Mouse (Mus musculus) intestine, postnatal 0 days (tissue): ENCODE results near the gene Ugt1a9. TPM values are rescaled to one million over a fixed set of nuclear protein-coding genes. Genes with fewer than 3 reads are reported as not detected.

Experiments
- ATAC-seq: fragments of 200-750 bp; cut with Nextera tagmentation; 2 replicates; pipeline ENCODE4 v1.8.0; 2017; ENCODE audit warnings: mild to moderate bottlenecking, moderate TSS enrichment, moderate library complexity
- H3K27ac ChIP-seq: fragments of 300-500 bp; sonication (generic); 2 replicates; pipeline ENCODE4 v1.5.1; 2014; ENCODE audit warnings: mild to moderate bottlenecking, low read depth, low read length, moderate library complexity
- H3K27me3 ChIP-seq: fragments of 300-500 bp; sonication (generic); replicated peaks from 2 replicates; pipeline ENCODE4 v1.6.1; 2014; ENCODE audit warnings: low read length, mixed read lengths; ENCODE audit not compliant: control insufficient read depth, insufficient read depth
- H3K36me3 ChIP-seq: fragments of 300-500 bp; sonication (generic); 2 replicates; pipeline ENCODE4 v1.6.1; 2014; ENCODE audit warnings: mild to moderate bottlenecking, moderate library complexity; ENCODE audit not compliant: control insufficient read depth, insufficient read depth
- H3K4me1 ChIP-seq: fragments of 300-500 bp; sonication (generic); replicated peaks from 2 replicates; pipeline ENCODE4 v1.6.1; 2014; ENCODE audit warnings: antibody characterized with exemption, low read length, mixed read lengths; ENCODE audit not compliant: control insufficient read depth, insufficient read depth
- H3K4me2 ChIP-seq: fragments of 300-500 bp; sonication (generic); replicated peaks from 2 replicates; pipeline ENCODE4 v1.6.1; 2014; ENCODE audit warnings: low read depth, mild to moderate bottlenecking, moderate library complexity
- H3K4me3 ChIP-seq: fragments of 300-500 bp; sonication (generic); 2 replicates; pipeline ENCODE4 v1.5.1; 2014; ENCODE audit warnings: low read depth, low read length
- H3K9ac ChIP-seq: fragments of 300-500 bp; sonication (generic); 2 replicates; pipeline ENCODE4 v1.6.1; 2014; ENCODE audit warnings: mild to moderate bottlenecking, low read depth, low read length
- H3K9me3 ChIP-seq: fragments of 300-500 bp; sonication (generic); 2 replicates; pipeline ENCODE4 v1.6.1; 2016; ENCODE audit warnings: mixed run types; ENCODE audit not compliant: control insufficient read depth
- CTCF ChIP-seq: sonication (generic); IDR thresholded peaks from 2 replicates; pipeline ENCODE4 v1.5.1; 2016; ENCODE audit warnings: low read depth, mild to moderate bottlenecking, control low read depth, antibody characterized with exemption, moderate library complexity
- WGBS: fragments of 180-500 bp; shearing (Covaris S2); extraction: QIAGEN DNeasy Blood & Tissue Kit; methylation state at CpG from one replicate; pipeline ENCODE4 v1.1.7; 2014; 5-methylcytosine and 5-hydroxymethylcytosine counted together
- polyA plus RNA-seq: library from polyadenylated mRNA; unstranded; fragments of >200 nt; fragmentation: Nextera tagmentation; extraction: Ambion mirVana; gene quantifications from 2 replicates; pipeline ENCODE4 v1.2.1, GENCODE M21; 2015

Gene Ugt1a9
- polyA plus RNA-seq, 1 experiment from 2014 or later, result 38.4 TPM

GRCm38 (mm10) chr1:88225741-88226140 is 155.1 kb downstream of the Ugt1a9 start:
- ATAC-seq, result no peak
- peaks cover 33% of the 10 kb centered on the region for H3K9me3 ChIP-seq
- H3K27me3 ChIP-seq, result no peaks in the 10 kb centered on the region

GRCm38 (mm10) chr1:88226670-88227379 is 156.2 kb downstream of the Ugt1a9 start, which contains the start of gene Mroh2a:
Gene Mroh2a (plus strand): TSS chr1:88226986.
- no peak for ATAC-seq
- Histone ChIP-seq H3K27ac (no peak within 1 kb of the TSS), H3K9ac (no peak within 1 kb of the TSS), H3K4me1 (no peaks in the 10 kb centered on the region), H3K9me3 (peaks cover 43% of the 10 kb centered on the region), H3K27me3 (no peaks in the 10 kb centered on the region), H3K4me3 (no peak within 1 kb of the TSS), H3K36me3 (no peaks in the 10 kb centered on the region), H3K4me2 (no peak within 1 kb of the TSS)
- WGBS, result 56% methylated on average over 5 of the region's 5 CpGs
- TF ChIP-seq CTCF, result no peak

More at GRCm38 (mm10) chr1:88225741-88226140, 155.1 kb downstream of the Ugt1a9 start:
- Histone ChIP-seq H3K36me3 (no peaks in the 10 kb centered on the region), H3K27ac (no peak overlapping the region), H3K9ac (no peak overlapping the region), H3K4me2 (no peak overlapping the region), H3K4me3 (no peak overlapping the region), H3K4me1 (no peaks in the 10 kb centered on the region)
- no peak for TF ChIP-seq CTCF

GRCm38 (mm10) chr1:88227482-88227881 is 156.9 kb downstream of the Ugt1a9 start:
- H3K4me3 ChIP-seq, result no peak overlapping the region
- WGBS, result 62% methylated on average over 2 of the region's 2 CpGs
- no peak overlapping the region for H3K4me2 ChIP-seq
- no peak overlapping the region for H3K27ac ChIP-seq
- ATAC-seq, result no peak
- peaks cover 46% of the 10 kb centered on the region for H3K9me3 ChIP-seq
- H3K27me3 ChIP-seq, result no peaks in the 10 kb centered on the region
- TF ChIP-seq CTCF, result no peak
- no peak overlapping the region for H3K9ac ChIP-seq
- H3K36me3 ChIP-seq, result no peaks in the 10 kb centered on the region
- H3K4me1 ChIP-seq, result no peaks in the 10 kb centered on the region

GRCm38 (mm10) chr1:88228121-88228520 is 157.5 kb downstream of the Ugt1a9 start:
- ATAC-seq, result no peak
- Histone ChIP-seq H3K27me3 (no peaks in the 10 kb centered on the region), H3K4me3 (no peak overlapping the region), H3K9me3 (peaks cover 50% of the 10 kb centered on the region), H3K4me2 (no peak overlapping the region), H3K9ac (no peak overlapping the region), H3K27ac (no peak overlapping the region), H3K4me1 (no peaks in the 10 kb centered on the region), H3K36me3 (no peaks in the 10 kb centered on the region)
- TF ChIP-seq CTCF, result no peak
- 69% methylated on average over 7 of the region's 7 CpGs for WGBS

- WGBS, result 79% methylated on average over 3 of the region's 3 CpGs
- ATAC-seq, result no peak
These were observed 159.0 kb downstream of the Ugt1a9 start for GRCm38 (mm10) chr1:88229566-88229965.

GRCm38 (mm10) chr1:88229986-88230385 is 159.4 kb downstream of the Ugt1a9 start:
- Histone ChIP-seq H3K9me3 (peaks cover 57% of the 10 kb centered on the region), H3K4me2 (no peak overlapping the region), H3K36me3 (no peaks in the 10 kb centered on the region), H3K4me1 (no peaks in the 10 kb centered on the region), H3K9ac (no peak overlapping the region), H3K27me3 (no peaks in the 10 kb centered on the region), H3K4me3 (no peak overlapping the region), H3K27ac (no peak overlapping the region)
- 86% methylated on average over 5 of the region's 5 CpGs for WGBS
- no peak for TF ChIP-seq CTCF
- ATAC-seq, result no peak

More at GRCm38 (mm10) chr1:88229566-88229965, 159.0 kb downstream of the Ugt1a9 start:
- Histone ChIP-seq H3K9ac (no peak overlapping the region), H3K9me3 (peaks cover 54% of the 10 kb centered on the region), H3K27ac (no peak overlapping the region), H3K4me3 (no peak overlapping the region), H3K27me3 (no peaks in the 10 kb centered on the region), H3K4me1 (no peaks in the 10 kb centered on the region), H3K4me2 (no peak overlapping the region), H3K36me3 (no peaks in the 10 kb centered on the region)
- TF ChIP-seq CTCF, result no peak
